In the genomic region with DNA sequence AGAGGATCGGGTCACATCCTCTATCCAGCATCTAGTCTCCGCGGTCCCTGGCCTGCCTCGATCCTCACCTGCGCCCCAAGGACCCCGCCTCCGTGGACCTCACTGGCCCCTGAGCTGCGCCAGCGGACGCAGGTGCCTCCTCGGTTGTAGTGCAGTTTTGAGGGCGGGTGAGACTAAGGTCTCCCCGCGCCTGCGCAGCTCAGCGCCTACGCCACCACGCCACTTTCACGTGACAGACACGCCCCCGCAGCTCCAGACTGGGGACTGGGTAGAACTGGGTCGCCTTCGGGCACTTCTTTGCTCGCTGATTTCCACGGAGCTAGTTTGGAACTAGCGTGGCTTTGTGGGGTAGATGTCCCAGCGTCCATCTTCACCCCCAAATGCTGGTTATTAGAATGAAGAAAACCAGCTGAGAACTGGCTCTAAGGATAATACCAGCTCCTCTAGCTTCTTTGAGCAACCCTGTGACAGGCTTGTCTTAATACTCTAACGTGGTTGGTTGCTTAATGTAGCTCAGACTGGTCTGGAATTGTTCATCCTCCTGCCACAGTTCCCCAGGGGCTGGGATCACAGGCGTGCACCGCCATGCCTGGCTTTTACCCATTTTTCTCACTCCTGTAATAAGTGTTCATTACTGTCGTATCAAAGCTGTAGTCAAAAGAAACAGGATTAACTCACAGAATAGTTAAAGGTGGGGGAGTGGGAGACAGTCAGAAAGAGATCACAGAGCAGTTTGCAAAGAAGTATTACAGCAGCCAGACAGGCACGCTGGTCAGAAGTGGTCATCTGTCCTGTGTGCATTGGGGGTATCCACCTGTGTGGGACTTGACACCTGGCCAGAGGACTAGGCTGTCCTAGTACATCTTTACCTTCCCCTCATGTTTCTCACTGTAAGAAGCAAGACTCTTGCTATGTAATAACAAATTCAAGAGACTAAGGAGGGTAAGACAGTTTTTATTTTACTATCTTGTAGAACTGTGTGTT, we compare ENCODE assay signal across 8 mouse cellular contexts. TPM values are rescaled to one million over a fixed set of nuclear protein-coding genes. Genes with fewer than 3 reads are reported as not detected.
DNase-seq lines count a peak whose midpoint lies in the region; ATAC-seq and TF ChIP-seq lines count a peak whose summit lies in the region.

A gene (minus strand): TSS at position 159 of the 984 bp plus-strand sequence.

- ATAC-seq in G1E (ENCODE audit: extremely low read depth, insufficient number of reproducible peaks, low FRiP score, poor library complexity, severe bottlenecking), result peak; percentile 80
- ATAC-seq in forebrain, embryonic 16.5 days, result peak; percentile 99
- ATAC-seq in liver, postnatal 0 days, result peak; percentile 98
- peak; percentile 99 for ATAC-seq in neural tube, embryonic 13.5 days (ENCODE audit: low read depth)

- H3K36me3 ChIP-seq in G1E (replicated peaks), result peaks cover 10% of the 10 kb centered on the region
- H3K36me3 ChIP-seq in forebrain, embryonic 16.5 days (ENCODE audit: control insufficient read depth, insufficient read depth), result no peaks in the 10 kb centered on the region
- H3K36me3 ChIP-seq in liver, postnatal 0 days (replicated peaks; ENCODE audit: insufficient read depth, low read length), result no peaks in the 10 kb centered on the region
- no peaks in the 10 kb centered on the region for H3K36me3 ChIP-seq in neural tube, embryonic 13.5 days

- peak within 1 kb of the TSS; percentile 73 for H3K27ac ChIP-seq in forebrain, embryonic 16.5 days (ENCODE audit: low read length)
- H3K27ac ChIP-seq in liver, postnatal 0 days (ENCODE audit: low read depth), result peak within 1 kb of the TSS; percentile 71
- peak within 1 kb of the TSS; percentile 68 for H3K27ac ChIP-seq in neural tube, embryonic 13.5 days (replicated peaks)

- intact Hi-C loops in heart, postnatal 25 days (cut with DNase I), result no loop called here

- H3K4me1 ChIP-seq in G1E (ENCODE audit: insufficient read depth, low read depth, low read length), result peaks cover 79% of the 10 kb centered on the region
- peaks cover 10% of the 10 kb centered on the region for H3K4me1 ChIP-seq in forebrain, embryonic 16.5 days (replicated peaks; ENCODE audit: control insufficient read depth, insufficient read depth, low read length)
- H3K4me1 ChIP-seq in liver, postnatal 0 days (ENCODE audit: insufficient read depth), result peaks cover 61% of the 10 kb centered on the region
- H3K4me1 ChIP-seq in neural tube, embryonic 13.5 days (replicated peaks), result peaks cover 12% of the 10 kb centered on the region

- peak within 1 kb of the TSS; percentile 74 for H3K4me3 ChIP-seq in G1E (ENCODE audit: low read depth, low read length)
- H3K4me3 ChIP-seq in forebrain, embryonic 16.5 days (replicated peaks; ENCODE audit: low read length), result peak within 1 kb of the TSS; percentile 67
- H3K4me3 ChIP-seq in liver, postnatal 0 days (ENCODE audit: low read depth, low read length), result peak within 1 kb of the TSS; percentile 65
- H3K4me3 ChIP-seq in neural tube, embryonic 13.5 days, result peak within 1 kb of the TSS; percentile 65

- DNase-seq in G1E (ENCODE audit: low spot score), result peak; percentile 55
- peak; percentile 94 to 96 for DNase-seq in cerebellum, adult 18-20 months
- peak; percentile 76 for DNase-seq in heart, postnatal 25 days (ENCODE audit: low spot score)
- peak; percentile 93 for DNase-seq in layer of hippocampus, adult 11-12 months (ENCODE audit: low spot score)
- DNase-seq in liver, postnatal 0 days, result peak; percentile 93
- DNase-seq in telencephalon, adult 2 months (ENCODE audit: low read depth, low spot score), result peak; percentile 84

- peak within 1 kb of the TSS; percentile 86 for H3K9ac ChIP-seq in forebrain, embryonic 16.5 days (replicated peaks; ENCODE audit: low read depth, low read length)
- H3K9ac ChIP-seq in liver, postnatal 0 days (replicated peaks), result peak within 1 kb of the TSS; percentile 80
- peak within 1 kb of the TSS; percentile 88 for H3K9ac ChIP-seq in neural tube, embryonic 13.5 days

- WGBS in forebrain, embryonic 16.5 days, result under 1% methylated on average over 32 of the region's 32 CpGs
- 6% methylated on average over 32 of the region's 32 CpGs for WGBS in liver, postnatal 0 days (ENCODE audit: insufficient replicate concordance)
- 4% methylated on average over 32 of the region's 32 CpGs for WGBS in neural tube, embryonic 13.5 days

- no peaks in the 10 kb centered on the region for H3K9me3 ChIP-seq in G1E (replicated peaks)
- H3K9me3 ChIP-seq in forebrain, embryonic 16.5 days (ENCODE audit: control insufficient read depth, low read length), result no peaks in the 10 kb centered on the region
- H3K9me3 ChIP-seq in liver, postnatal 0 days (ENCODE audit: low read length), result no peaks in the 10 kb centered on the region
- no peaks in the 10 kb centered on the region for H3K9me3 ChIP-seq in neural tube, embryonic 13.5 days

- TF ChIP-seq EP300 in liver, postnatal 0 days (IDR thresholded peaks at IDR 0.05; ENCODE audit: low read depth), result no peak

- H3K27me3 ChIP-seq in G1E (ENCODE audit: insufficient read depth, low read length), result no peaks in the 10 kb centered on the region
- no peaks in the 10 kb centered on the region for H3K27me3 ChIP-seq in forebrain, embryonic 16.5 days (replicated peaks; ENCODE audit: control insufficient read depth, insufficient read depth, low read length)
- no peaks in the 10 kb centered on the region for H3K27me3 ChIP-seq in liver, postnatal 0 days (ENCODE audit: insufficient read depth, low read length)
- no peaks in the 10 kb centered on the region for H3K27me3 ChIP-seq in neural tube, embryonic 13.5 days

- TF ChIP-seq CTCF in G1E (IDR thresholded peaks at IDR 0.05; ENCODE audit: low read depth, low read length), result no peak
- TF ChIP-seq CTCF in liver, postnatal 0 days (IDR thresholded peaks at IDR 0.05; ENCODE audit: low read depth), result no peak

- H3K4me2 ChIP-seq in forebrain, embryonic 16.5 days (ENCODE audit: low read length), result peak within 1 kb of the TSS; percentile 81
- H3K4me2 ChIP-seq in liver, postnatal 0 days (ENCODE audit: low read depth, low read length), result peak within 1 kb of the TSS; percentile 93
- H3K4me2 ChIP-seq in neural tube, embryonic 13.5 days, result peak within 1 kb of the TSS; percentile 86

RNA-seq across cellular contexts. Expression of the gene that starts here (rescaled TPM):
- total RNA-seq in G1E (2014; fragmentation: Nextera tagmentation) (101 and 113 TPM in 2 replicates), G1E (2017) (57.9 and 59.7 TPM in 2 replicates)
- 9.4 and 12.5 TPM in 2 replicates for polyA plus RNA-seq in G1E (2012)
- 71.5 and 85.2 TPM in 2 replicates for polyA plus RNA-seq in forebrain, embryonic 16.5 days (2015; fragmentation: Nextera tagmentation; extraction: Ambion mirVana)
- 10 to 100 TPM; 16.3 to 17.0 TPM for total RNA-seq in heart, postnatal 25 days (2021)
- 80.4 and 85.0 TPM in 2 replicates for polyA plus RNA-seq in liver, postnatal 0 days (2015; fragmentation: Nextera tagmentation; extraction: Ambion mirVana)
- polyA plus RNA-seq in neural tube, embryonic 13.5 days (2015; fragmentation: Nextera tagmentation; extraction: Ambion mirVana), result 69.1 and 73.4 TPM in 2 replicates

Comparison
In these comparisons a context has a peak if more than half of its experiments do, and no peak if none do; other contexts are left out.
1. Peak in every context shown above with its lines: DNase-seq, ATAC-seq, H3K4me3 ChIP-seq and H3K27ac ChIP-seq.